Mouse (Mus musculus): ENCODE results near the gene Lrif1. TPM values are rescaled to one million over a fixed set of nuclear protein-coding genes. Genes with fewer than 3 reads are reported as not detected.

Gene Lrif1
- polyA plus RNA-seq, 1 experiment = 2.4 TPM

DNA sequence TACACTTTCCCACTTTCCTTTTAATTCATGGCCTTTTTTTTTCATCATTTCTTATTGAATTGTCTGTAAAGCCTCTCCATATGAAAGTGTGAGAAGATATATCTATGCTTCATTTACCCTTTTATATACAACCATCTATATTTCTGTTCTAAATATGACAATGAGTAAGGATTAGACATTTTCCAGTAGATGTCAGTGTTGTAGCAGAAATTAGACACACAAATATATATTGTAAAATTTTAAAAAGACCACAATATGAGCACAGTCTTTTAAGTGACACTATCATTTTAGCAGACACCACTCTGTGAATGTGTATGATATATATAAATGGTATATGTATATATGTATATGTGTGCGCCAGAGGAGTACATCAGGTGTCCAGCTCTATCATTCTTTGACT lies 87.0 kb downstream of the Lrif1 start:
- Histone ChIP-seq H3K27me3 (ENCODE audit: control insufficient read depth, insufficient read depth, low read length) (no peaks in the 10 kb centered on the region), H3K4me3 (ENCODE audit: extremely low read depth, insufficient read depth, insufficient read length) (no peak overlapping the region), H3K27ac (ENCODE audit: insufficient read depth, low read length) (no peak overlapping the region), H3K4me1 (ENCODE audit: control insufficient read depth, insufficient read depth, insufficient read length) (peaks cover 9% of the 10 kb centered on the region), H3K36me3 (ENCODE audit: control insufficient read depth, insufficient read depth, low read length) (peaks cover 9% of the 10 kb centered on the region)
- no peak for DNase-seq (ENCODE audit: low read depth in 1 of 2, low spot score in 2 of 2)
- no peak for TF ChIP-seq POLR2A (IDR thresholded peaks at IDR 0.05; ENCODE audit: low read depth, low read length)
- 88% methylated on average over 1 of the region's 1 CpGs for WGBS

DNA sequence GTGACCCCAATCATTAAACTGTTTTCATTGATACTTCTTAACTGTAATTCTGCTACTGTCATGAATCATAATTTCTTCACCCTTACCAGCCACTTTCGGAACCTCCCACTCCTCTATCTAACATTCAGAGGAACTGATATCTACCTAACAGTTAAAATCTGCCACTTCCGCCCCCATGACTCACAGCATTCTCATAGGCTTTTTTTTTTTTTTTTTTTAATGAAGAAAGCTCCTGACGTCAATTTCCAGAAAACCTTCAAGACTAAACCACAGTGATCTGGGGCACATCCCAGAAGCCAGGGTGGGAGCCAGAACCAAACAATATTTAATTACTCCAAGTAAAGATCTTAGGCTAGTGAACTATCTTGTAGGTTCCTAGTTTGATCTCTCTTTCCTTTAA lies 100.3 kb downstream of the Lrif1 start:
- H3K27ac ChIP-seq (ENCODE audit: insufficient read depth, low read length) = peak overlapping the region; percentile 67; the same call in 1 of the 2 replicates
- TF ChIP-seq POLR2A (IDR thresholded peaks at IDR 0.05; ENCODE audit: low read depth, low read length) = no peak
- no peak for TF ChIP-seq CTCF (IDR thresholded peaks at IDR 0.05; ENCODE audit: extremely low read depth, insufficient read depth, insufficient read length, insufficient replicate concordance)
- peak overlapping the region; percentile 14; the same call in 1 of the 2 replicates for H3K4me3 ChIP-seq (ENCODE audit: extremely low read depth, insufficient read depth, insufficient read length)
- no peaks in the 10 kb centered on the region; the same call in none of the 2 replicates for H3K4me1 ChIP-seq (ENCODE audit: control insufficient read depth, insufficient read depth, insufficient read length)
- 25% methylated on average over 3 of the region's 3 CpGs for WGBS
- no peaks in the 10 kb centered on the region for H3K36me3 ChIP-seq (ENCODE audit: control insufficient read depth, insufficient read depth, low read length)
- H3K27me3 ChIP-seq (ENCODE audit: control insufficient read depth, insufficient read depth, low read length) = no peaks in the 10 kb centered on the region
- DNase-seq (ENCODE audit: low read depth in 1 of 2, low spot score in 2 of 2) = peak; percentile 26 to 57

Other genes with a start within 250 kb of the Lrif1 start
- gene Dennd2d, start 202.6 kb upstream of the Lrif1 start, polyA plus RNA-seq (2012; rRNA removed) = 30.9 and 34.4 TPM in 2 replicates
- 12.7 and 16.1 TPM in 2 replicates for gene Dram2, start 137.2 kb upstream of the Lrif1 start, polyA plus RNA-seq (2012; rRNA removed)
- 13.4 and 13.6 TPM in 2 replicates for gene Cept1, start 137.2 kb upstream of the Lrif1 start, polyA plus RNA-seq (2012; rRNA removed)
- 73.4 and 77.1 TPM in 2 replicates for gene Cd53, start 105.2 kb downstream of the Lrif1 start, polyA plus RNA-seq (2012; rRNA removed)
- gene Olfr266, start 141.3 kb downstream of the Lrif1 start, polyA plus RNA-seq (2012; rRNA removed) = not detected in 2 replicates